Mouse (Mus musculus) forelimb bud, embryonic 11.5 days (tissue): ENCODE measurements around the gene Tmem178b.

Experiments used
- DNase-seq: peaks from one replicate; pipeline ENCODE4 v3.0.0-alpha.2; 2012; ENCODE audit warnings: low read depth, low spot score

Tmem178b gene

GRCm38 (mm10) chr6:40161381-40161780 lies 288.3 kb downstream of the Tmem178b start:
- no peak for DNase-seq

DNA sequence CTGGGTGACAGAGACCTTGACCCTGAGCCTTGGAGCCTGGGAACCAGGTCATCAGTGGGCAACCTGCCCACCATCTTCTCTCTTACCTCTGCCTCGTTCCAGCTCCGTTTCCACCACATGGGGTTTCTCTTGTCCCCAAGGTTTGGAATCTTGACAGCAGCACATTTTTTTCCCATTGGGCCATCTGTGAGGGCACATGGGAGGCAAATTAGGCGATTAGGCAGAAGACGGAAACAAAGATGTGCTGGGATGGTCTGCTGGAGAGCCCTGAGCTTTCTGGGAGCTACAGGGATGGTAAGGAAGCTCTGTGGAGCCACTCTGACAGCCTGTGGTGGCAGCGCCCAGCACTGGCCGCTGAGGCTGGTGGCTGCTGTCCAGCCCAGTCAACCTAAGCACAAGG lies 300.5 kb downstream of the Tmem178b start:
- no peak for DNase-seq

DNA sequence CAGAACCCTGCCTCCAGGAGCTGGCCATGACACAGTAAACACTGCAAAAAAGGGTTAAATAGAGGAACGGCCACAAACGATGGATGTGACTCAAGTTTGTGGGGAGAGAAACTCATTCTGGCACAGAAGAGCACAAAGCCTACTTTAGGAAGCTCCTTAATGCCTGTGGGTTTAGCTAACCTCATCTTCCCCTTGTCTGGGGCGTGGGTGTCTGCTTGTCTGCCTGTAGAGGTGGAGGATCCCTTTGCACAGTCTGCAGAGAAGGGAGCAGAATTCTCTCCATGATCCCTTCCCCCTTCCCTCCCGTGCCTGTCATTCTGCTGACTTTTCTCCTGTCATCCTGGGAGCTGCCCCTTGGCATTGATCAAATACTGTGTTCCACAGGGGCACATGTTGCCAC lies 304.8 kb downstream of the Tmem178b start:
- DNase-seq: no peak

- no peak for DNase-seq
Observed at GRCm38 (mm10) chr6:40180551-40180950, 307.5 kb downstream of the Tmem178b start.

DNA sequence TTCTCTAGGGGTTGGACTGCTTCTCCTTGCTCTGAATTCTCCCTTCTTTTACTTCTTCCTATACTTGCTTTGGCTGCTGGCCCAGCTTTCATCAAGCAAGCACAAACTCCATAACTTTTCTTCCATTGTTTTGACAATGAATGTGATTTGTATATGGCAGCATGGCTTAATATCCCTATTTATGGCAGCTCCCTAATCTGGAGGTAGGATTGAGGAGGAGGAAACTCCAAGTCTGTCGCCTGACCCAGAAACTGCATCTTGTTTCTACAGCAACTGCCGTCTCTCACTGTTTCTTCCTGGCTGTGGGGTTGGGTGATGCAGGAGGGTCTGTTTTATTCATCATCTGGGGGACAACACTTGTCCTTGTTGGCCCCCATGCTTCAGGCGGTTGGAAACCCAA lies 327.6 kb downstream of the Tmem178b start:
- DNase-seq: no peak

DNA sequence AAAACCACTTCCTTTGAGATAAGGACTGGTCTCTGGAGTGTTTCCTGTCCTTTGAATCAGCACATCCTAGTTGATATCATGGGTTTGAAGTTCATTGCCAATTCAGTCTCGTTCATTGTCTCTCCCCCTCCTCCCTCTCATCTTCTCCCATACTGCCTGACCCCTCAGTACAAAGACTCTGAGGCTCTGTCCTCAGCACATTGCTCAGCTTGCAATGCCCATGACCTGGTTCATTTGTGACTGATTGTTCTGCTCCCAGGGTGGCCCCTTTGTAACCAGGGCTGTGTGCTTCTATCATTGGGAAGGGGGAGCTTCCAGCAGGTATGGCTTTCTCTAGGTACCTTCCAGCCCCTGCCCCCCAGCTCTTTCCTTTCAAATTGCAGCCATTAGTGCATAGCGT lies 329.5 kb downstream of the Tmem178b start:
- DNase-seq: no peak

DNA sequence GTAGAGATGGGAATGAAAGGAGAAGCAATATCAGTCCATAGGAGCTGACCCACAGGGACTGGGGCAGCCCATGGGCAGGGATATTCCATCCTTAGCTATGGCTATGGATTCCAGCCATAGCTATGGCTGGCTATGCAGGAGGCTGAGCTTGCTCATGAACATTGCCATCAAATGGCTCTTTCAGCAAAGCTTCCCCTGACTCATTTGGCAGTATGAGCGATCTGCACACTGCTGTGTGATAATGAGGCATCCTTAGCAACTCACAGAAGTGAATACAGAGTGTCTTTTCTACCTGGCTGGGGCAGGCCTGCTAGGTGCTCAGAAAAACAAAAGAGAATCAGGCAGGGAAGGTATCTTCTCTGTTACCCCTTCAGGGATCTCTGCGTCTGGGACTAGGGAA lies 332.3 kb downstream of the Tmem178b start:
- no peak for DNase-seq

DNA sequence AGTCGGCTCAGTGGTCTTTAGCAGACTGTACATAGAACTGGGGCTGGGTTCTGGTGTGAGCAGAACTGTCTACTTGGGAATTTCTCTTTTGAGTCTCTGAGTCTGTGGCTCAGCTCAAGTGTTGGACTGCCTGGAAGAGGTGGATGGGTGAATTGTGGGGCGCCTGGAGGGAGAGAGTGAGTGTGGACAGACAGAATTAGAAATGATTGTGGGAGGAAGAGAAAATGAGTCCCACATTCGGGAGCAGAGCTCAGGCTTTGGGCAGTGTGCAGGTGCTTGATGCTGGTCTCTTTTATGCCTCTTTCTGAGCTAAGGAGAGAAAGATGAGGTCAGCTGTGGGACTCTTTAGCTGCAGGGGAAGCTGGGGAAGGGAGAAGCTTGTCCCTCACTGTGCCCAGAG lies 334.9 kb downstream of the Tmem178b start:
- no peak for DNase-seq

DNA sequence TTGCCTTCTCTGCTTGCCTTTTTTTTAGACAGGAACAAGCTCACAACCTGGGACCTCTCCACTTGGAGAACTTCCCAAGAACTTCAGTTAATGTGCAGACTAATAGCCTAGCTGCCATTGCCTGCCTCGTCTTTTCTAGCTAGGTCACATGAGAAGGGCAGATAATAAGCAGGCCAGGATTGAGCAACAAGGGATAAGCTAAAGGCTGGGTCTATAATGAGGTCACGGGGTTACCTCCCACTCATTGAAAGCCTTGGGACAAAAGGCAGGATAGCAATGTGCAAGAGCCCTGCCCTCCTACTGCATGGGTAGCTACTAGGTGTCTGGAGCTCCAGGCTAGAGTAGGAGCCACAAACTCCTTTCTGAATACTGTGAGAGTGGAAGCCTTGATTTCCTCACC lies 336.1 kb downstream of the Tmem178b start:
- DNase-seq: no peak

GRCm38 (mm10) chr6:40217154-40217553 lies 344.1 kb downstream of the Tmem178b start:
- DNase-seq: no peak

DNA sequence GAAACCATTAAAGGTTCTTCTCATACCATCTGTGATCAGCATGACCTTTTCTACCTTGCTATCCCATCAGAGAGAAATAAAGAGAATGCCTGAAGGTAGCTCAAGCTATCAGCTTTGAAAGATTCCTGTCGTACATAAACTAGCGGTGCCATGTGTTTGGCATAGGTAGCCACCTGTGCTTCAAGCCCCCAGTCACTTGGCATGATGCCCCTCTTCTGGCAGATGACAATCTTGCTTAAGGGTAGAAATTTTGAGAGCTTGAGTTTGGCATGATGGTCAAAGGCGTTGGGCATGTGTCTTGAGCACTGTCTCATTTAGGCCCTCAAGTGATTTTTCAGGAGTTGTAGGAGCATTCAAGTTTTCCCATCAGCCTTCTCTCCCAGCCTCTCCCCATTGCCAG lies 344.6 kb downstream of the Tmem178b start:
- no peak for DNase-seq

DNA sequence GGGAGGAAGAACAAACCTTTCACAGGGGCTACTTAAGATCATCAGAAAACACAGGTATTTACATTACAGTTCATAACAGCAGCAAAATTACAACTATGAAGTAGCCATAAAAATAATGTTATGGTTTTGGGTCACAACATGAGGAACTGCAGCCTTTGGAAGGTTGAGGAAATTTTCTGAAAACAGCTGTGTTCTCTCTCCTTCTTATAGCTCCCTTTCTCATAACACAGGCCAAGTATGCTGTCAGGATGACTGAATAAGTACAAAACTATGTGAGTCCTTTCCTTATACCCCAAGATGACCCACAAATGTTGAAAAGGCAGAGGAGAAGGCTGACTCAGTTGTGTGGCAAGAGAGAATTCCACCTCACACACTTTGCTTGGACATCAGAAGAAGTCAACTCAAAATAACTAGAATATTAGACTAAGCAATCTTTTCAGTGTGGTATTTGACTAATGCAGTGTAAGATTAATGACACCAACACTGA lies 347.6 kb downstream of the Tmem178b start:
- no peak for DNase-seq

GRCm38 (mm10) chr6:40225585-40226280 lies 352.7 kb downstream of the Tmem178b start:
- DNase-seq: no peak

DNA sequence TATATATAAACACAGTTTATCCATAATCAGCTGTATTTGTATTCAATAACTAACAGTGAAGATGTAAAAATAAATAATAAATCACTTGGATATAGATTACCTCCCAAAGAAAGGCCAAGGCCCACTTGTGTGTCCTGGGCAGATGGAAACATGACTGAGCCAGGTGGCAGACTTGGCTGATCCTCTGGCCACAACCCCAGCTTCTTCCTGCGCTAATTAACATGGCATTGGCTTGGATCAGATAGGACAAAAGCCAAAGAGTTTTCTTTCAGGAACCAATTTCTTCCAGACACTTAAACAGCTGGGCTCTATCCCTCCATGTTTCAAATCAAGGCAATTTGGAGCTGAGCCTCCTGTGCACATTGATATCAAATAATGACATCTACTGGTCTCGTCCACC lies 355.9 kb downstream of the Tmem178b start:
- no peak for DNase-seq

GRCm38 (mm10) chr6:40229985-40230384 lies 356.9 kb downstream of the Tmem178b start:
- no peak for DNase-seq

DNA sequence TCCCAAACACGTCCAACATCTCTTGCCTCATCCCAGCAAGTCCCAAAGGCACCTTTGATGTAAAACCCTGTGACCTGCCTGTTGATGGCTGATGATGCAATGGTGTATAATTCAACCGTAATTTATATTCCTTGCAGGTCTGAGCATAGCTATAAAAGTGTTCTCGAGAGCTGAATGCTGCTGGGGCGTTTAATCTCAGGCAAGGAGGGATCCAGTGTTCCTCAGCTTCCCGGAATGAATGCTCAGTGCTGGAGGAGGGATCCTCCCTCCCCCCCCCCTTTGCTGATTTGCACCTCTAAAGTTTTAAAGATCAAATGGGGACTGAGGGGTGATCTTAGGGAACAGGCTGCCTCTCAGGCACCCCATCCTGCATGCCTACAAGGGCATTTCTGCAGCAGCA lies 361.0 kb downstream of the Tmem178b start:
- no peak for DNase-seq

- DNase-seq: peak; percentile 74
Observed at GRCm38 (mm10) chr6:40235793-40236470, 362.9 kb downstream of the Tmem178b start.

- DNase-seq: peak; percentile 51
Observed at GRCm38 (mm10) chr6:40236841-40237765, 364.0 kb downstream of the Tmem178b start.

DNA sequence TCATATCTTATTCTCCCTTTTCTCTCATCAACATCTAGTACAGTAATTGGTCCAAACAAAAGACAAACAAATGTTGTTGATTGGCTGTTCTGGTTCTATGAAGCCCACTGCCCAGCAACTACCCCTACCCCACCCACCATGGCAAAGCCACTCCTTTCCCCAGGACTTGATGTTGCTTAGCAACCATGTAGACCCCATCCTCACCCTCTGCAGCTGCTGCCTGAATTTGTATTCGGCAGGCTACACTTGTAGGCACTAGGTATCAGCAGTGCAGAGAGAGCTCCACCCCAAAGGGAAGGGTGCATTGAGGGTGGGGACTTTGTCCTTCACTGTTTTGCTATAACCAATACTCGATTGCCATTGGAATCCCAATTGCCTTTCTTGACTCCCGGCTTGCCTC lies 365.8 kb downstream of the Tmem178b start:
- DNase-seq: no peak

DNA sequence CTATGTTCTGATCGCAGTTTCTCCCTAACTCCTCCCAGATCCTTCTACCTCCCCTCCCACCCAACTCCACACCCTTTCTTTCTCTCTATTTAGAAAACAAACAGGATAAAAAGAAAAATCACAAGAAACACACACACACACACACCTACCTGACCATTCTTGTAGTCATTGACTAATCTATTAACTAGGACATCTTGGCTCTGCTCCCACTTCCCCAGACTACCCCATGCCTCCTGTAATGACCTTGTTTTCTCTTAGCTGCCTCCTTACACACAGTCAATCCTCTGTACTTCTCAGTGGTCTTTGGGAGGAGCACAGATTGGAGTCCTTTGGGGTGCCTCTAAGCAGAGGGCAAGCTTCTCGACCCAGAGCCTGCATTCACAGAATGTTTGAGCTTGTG lies 367.6 kb downstream of the Tmem178b start:
- DNase-seq: no peak

DNA sequence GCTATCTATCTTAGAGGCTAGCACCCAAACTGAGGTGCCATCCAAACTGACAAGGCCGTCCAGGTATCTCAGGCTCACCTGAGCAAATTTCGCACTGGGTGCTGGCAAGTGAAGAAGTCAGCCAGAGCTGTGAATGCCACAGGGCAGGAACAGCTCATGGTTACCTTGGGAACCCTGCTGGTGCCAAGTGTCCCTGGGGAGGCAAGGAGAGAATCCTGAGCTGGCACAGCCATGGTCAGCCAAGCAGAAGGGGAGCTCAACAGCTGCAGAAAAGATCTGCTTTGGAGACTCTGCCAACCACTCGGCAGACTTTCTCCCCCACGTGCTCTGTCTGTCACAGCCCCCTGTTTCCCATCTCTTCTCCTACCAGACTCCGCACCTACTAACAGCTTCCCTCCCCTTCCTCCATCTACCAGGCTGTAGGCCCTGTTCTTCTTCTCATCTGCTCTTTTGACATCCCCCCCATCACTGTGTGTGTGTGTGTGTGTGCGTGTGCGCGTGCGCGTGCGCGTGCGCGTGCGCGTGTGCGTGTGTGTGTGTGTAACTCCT lies 374.4 kb downstream of the Tmem178b start:
- no peak for DNase-seq

DNA sequence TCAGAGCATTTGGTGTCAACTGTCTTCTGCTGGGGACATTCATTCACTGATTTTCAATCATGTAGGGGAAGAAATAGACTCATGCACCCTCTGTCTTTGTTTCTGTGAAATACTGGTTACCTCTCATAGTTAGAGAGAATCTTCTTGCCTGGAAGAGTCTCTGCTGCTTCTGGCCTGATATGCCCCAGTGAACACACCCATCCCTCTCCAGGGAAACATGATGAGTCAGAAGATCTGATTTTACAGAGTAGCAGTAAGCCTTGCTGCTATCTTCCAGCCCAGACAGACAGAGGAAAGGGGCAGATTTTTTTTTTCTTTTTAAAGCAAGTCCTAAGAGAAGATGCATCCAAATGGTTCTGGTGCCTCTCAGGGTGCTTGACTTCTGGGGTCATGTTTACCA lies 376.9 kb downstream of the Tmem178b start:
- DNase-seq: no peak
